Mouse (Mus musculus) limb, embryonic 11.5 days (tissue): Measurements from ENCODE around the gene Rab23. TPM values are rescaled to one million over a fixed set of nuclear protein-coding genes. Genes with fewer than 3 reads are reported as not detected.

Experiments used
- ATAC-seq: fragments of 200-750 bp; cut with Nextera tagmentation; 2 replicates; pipeline ENCODE4 v1.8.0; 2017; ENCODE audit warnings: low read depth; ENCODE audit not compliant: insufficient number of reproducible peaks, low FRiP score, low TSS enrichment
- DNase-seq: peaks from one replicate; pipeline ENCODE4 v3.0.0-alpha.2; 2015; ENCODE audit warnings: low spot score
- H3K27ac ChIP-seq: fragments of 300-500 bp; sonication (generic); replicated peaks from 2 replicates; pipeline ENCODE4 v1.5.1; 2014; ENCODE audit warnings: low read depth, mild to moderate bottlenecking, low read length
- H3K27me3 ChIP-seq: fragments of 300-500 bp; sonication (generic); 2 replicates; pipeline ENCODE4 v1.6.1; 2014; ENCODE audit warnings: mild to moderate bottlenecking, low read length, mixed read lengths; ENCODE audit not compliant: control insufficient read depth, insufficient read depth
- H3K36me3 ChIP-seq: fragments of 300-500 bp; sonication (generic); 2 replicates; pipeline ENCODE4 v1.6.1; 2014; ENCODE audit warnings: mild to moderate bottlenecking, low read length, moderate library complexity, mixed read lengths; ENCODE audit not compliant: control insufficient read depth, insufficient read depth
- H3K4me1 ChIP-seq: fragments of 300-500 bp; sonication (generic); 2 replicates; pipeline ENCODE4 v1.6.1; 2014; ENCODE audit warnings: low read length, mixed read lengths; ENCODE audit not compliant: control insufficient read depth, insufficient read depth
- H3K4me2 ChIP-seq: fragments of 300-500 bp; sonication (generic); 2 replicates; pipeline ENCODE4 v1.6.1; 2014; ENCODE audit warnings: low read depth, mild to moderate bottlenecking, moderate library complexity; ENCODE audit not compliant: severe bottlenecking
- H3K4me3 ChIP-seq: fragments of 300-500 bp; sonication (generic); 2 replicates; pipeline ENCODE4 v1.5.1; 2014; ENCODE audit warnings: low read depth, low read length
- H3K9ac ChIP-seq: fragments of 300-500 bp; sonication (generic); 2 replicates; pipeline ENCODE4 v1.6.1; 2014; ENCODE audit warnings: mild to moderate bottlenecking, low read length
- H3K9me3 ChIP-seq: fragments of 300-500 bp; sonication (generic); 2 replicates; pipeline ENCODE4 v1.6.1; 2016; ENCODE audit warnings: low read length; ENCODE audit not compliant: control insufficient read depth
- WGBS: fragments of 180-500 bp; shearing (Covaris S2); extraction: QIAGEN DNeasy Blood & Tissue Kit; methylation state at CpG from one replicate; pipeline ENCODE4 v1.1.7; 2014; 5-methylcytosine and 5-hydroxymethylcytosine counted together
- polyA plus RNA-seq: library from polyadenylated mRNA; unstranded; fragments of >200 nt; fragmentation: Nextera tagmentation; extraction: Ambion mirVana; gene quantifications from 2 replicates; pipeline ENCODE4 v1.2.1, GENCODE M21; 2014

Rab23 gene
- polyA plus RNA-seq, 1 experiment from 2014 or later: 35.6 TPM

DNA sequence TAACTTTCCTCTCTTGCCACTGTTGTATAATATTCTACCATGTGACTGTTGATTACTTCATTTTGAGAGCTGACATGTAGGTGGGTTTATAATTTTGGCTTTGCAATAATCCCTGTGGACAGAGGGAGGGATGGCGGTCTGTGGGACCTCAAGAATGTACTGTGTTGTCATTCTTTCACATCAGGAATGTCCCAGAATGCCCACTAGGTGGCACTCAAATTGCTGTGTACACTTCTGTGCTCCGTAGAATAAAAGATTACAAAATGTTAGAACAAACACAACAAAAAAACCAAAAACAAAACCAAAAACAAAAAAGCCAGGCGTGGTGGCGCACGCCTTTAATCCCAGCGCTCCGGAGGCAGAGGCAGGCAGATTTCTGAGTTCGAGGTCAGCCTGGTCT, 35.2 kb upstream of the Rab23 start:
- no peaks in the 10 kb centered on the region for H3K9me3 ChIP-seq
- ATAC-seq (no peak), DNase-seq (peak; percentile 32)
- H3K27me3 ChIP-seq: no peaks in the 10 kb centered on the region
- no peaks in the 10 kb centered on the region for H3K4me1 ChIP-seq
- H3K27ac ChIP-seq: no peak overlapping the region
- no peak overlapping the region for H3K4me2 ChIP-seq
- H3K4me3 ChIP-seq: no peak overlapping the region
- no peaks in the 10 kb centered on the region for H3K36me3 ChIP-seq
- no peak overlapping the region for H3K9ac ChIP-seq
- 66% methylated on average over 8 of the region's 8 CpGs for WGBS

DNA sequence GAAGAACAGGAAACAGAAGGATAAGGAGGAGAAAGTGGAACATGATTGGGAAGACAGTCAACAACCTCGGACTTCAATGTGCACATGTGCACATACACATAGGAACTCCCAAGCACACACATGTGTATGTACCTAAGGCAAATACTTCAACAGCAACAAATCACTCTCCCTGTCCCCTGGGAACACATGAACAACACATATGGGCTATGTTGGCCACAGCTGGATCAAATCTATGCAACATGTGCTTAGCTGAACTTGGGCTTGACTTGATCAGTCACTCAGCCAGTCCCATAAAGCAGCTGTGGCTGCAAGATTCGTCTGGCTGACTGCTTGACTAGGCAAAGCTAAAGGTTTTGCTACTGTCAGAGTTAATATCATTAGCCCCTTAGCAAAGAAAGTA, 30.9 kb upstream of the Rab23 start:
- WGBS: 43% methylated on average over 2 of the region's 2 CpGs
- no peaks in the 10 kb centered on the region for H3K9me3 ChIP-seq
- no peaks in the 10 kb centered on the region for H3K27me3 ChIP-seq
- H3K36me3 ChIP-seq: no peaks in the 10 kb centered on the region
- no peak overlapping the region for H3K4me2 ChIP-seq
- ATAC-seq (no peak), DNase-seq (peak; percentile 49)
- H3K4me3 ChIP-seq: no peak overlapping the region
- H3K27ac ChIP-seq: no peak overlapping the region
- no peak overlapping the region for H3K9ac ChIP-seq
- no peaks in the 10 kb centered on the region for H3K4me1 ChIP-seq

DNA sequence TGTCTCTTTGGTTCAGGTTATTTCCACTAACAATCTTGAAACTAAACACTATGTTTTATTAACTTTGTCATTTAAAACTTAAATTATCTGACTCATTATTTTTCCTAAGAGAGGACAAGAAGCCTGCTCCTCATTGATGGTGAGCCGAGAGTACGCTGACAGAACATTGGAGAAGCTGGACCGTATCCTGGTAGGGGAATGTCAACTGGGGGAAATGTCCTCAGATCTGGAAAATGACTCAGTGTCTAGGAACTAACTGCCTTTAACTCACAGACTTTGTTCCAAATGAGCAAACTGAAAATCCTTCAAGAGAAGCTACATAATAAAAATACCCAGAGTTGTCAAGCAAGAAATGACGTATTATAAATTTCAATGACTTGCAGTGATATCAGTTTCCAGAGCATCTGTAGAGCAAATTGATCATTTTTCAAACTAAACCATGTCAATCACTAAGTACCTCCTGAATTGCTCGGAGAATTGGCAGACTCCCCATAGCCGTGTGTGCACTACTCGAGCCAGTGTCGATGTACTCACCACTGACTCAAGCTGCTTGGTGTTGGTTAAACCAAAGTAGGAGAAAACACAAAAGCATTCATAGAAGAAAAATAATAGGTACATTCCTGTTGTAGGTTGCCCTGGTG, 30.1 kb upstream of the Rab23 start:
- Histone ChIP-seq H3K27ac (no peak overlapping the region), H3K4me1 (no peaks in the 10 kb centered on the region), H3K27me3 (no peaks in the 10 kb centered on the region), H3K9ac (no peak overlapping the region), H3K4me3 (no peak overlapping the region), H3K4me2 (no peak overlapping the region), H3K36me3 (no peaks in the 10 kb centered on the region), H3K9me3 (no peaks in the 10 kb centered on the region)
- DNase-seq (no peak), ATAC-seq (no peak)
- 88% methylated on average over 8 of the region's 8 CpGs for WGBS

DNA sequence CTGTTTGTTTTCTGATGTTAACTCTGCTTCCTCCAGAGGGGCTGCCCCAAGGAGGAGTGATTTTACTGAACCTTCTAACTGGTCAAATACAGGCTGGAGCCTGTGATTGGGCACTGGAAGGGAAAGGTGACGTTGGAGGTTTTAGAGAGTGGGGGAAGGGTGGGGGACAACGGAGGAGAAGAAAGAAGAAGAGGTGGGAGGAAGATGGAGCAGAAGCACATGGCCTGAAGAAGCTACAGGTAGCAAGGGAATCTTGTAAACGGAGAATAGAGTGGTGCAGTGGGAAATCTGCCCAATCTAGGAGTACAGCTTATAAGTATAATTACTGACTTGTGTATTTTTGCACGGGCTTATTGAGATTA, 29.6 kb upstream of the Rab23 start:
- no peaks in the 10 kb centered on the region for H3K4me1 ChIP-seq
- no peak for DNase-seq
- no peak overlapping the region for H3K4me3 ChIP-seq
- no peak for ATAC-seq
- H3K9ac ChIP-seq: no peak overlapping the region
- 46% methylated on average over 4 of the region's 4 CpGs for WGBS
- H3K4me2 ChIP-seq: no peak overlapping the region
- H3K9me3 ChIP-seq: no peaks in the 10 kb centered on the region
- no peaks in the 10 kb centered on the region for H3K36me3 ChIP-seq
- H3K27me3 ChIP-seq: no peaks in the 10 kb centered on the region
- H3K27ac ChIP-seq: no peak overlapping the region

DNA sequence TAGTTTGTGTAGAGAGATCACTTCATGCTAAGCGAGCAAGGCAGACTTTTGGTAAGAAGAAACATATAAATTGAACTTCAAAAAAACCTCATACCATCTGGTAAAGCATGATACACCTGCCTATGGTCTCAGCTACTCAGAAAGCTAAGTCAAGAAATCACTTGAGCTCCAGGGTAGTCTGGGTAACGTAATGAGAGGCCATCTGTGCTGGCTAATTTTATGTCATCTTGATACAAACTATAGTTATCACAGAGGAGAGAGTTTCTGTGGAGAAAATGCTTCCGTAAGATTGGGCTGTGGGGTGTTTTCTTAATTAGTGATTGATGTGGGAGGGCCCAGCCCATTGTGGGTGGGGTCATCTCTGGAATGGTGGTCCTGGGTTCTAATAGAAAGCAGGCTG, 25.8 kb upstream of the Rab23 start:
- Histone ChIP-seq H3K4me2 (no peak overlapping the region), H3K36me3 (no peaks in the 10 kb centered on the region), H3K27me3 (no peaks in the 10 kb centered on the region), H3K9me3 (no peaks in the 10 kb centered on the region), H3K9ac (no peak overlapping the region), H3K4me3 (no peak overlapping the region), H3K27ac (no peak overlapping the region), H3K4me1 (no peaks in the 10 kb centered on the region)
- no peak for ATAC-seq
- 78% methylated on average over 3 of the region's 3 CpGs for WGBS
- no peak for DNase-seq

DNA sequence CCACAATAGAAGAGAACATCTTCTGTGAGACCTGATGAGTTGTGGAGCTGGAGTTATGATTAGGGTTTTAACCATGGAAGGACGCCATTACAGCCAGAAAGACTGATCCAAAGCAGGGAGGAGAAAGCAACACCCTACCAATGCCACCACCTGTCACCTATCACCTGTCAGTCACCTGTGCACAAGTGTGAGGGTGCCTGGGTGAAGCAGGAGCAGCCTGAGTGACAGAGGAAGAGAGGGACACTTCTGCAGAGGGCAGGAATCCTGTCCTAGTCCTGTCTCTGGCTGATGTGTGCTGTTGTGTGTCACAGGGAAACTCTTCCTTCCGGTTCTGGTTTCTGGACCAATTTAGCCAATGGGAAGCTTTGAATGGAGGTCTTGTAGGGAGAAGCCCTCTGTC, 23.7 kb upstream of the Rab23 start:
- no peak overlapping the region for H3K4me2 ChIP-seq
- no peak for ATAC-seq

DNA sequence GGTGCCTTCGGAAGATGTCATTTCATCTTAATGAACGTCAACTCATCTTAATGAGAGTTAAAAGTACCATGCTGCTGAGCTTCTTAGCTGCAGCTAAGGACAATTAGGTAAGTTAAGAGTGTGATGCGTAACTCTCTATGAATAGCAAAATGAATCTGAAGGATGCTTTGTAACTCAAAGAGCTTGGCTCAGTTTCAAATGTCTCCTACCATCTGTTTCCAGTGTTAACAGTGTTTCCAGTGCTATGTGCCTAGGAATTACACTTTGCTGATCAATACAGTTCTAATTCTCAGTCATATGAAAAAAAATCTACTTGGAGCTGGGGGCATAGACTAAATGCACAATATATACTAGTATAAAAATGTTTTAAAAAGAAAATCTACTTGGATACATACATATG, 18.4 kb upstream of the Rab23 start:
- Histone ChIP-seq H3K27ac (no peak overlapping the region), H3K9ac (no peak overlapping the region), H3K27me3 (no peaks in the 10 kb centered on the region), H3K4me2 (no peak overlapping the region), H3K4me1 (no peaks in the 10 kb centered on the region), H3K4me3 (no peak overlapping the region), H3K36me3 (no peaks in the 10 kb centered on the region), H3K9me3 (no peaks in the 10 kb centered on the region)
- no peak for DNase-seq
- 91% methylated on average over 3 of the region's 3 CpGs for WGBS
- no peak for ATAC-seq

More for the DNA sequence above, 23.7 kb upstream of the Rab23 start:
- WGBS: 81% methylated on average over 2 of the region's 2 CpGs
- no peak overlapping the region for H3K27ac ChIP-seq
- no peaks in the 10 kb centered on the region for H3K27me3 ChIP-seq
- H3K36me3 ChIP-seq: no peaks in the 10 kb centered on the region
- no peaks in the 10 kb centered on the region for H3K4me1 ChIP-seq
- no peak overlapping the region for H3K4me3 ChIP-seq
- no peaks in the 10 kb centered on the region for H3K9me3 ChIP-seq
- no peak for DNase-seq
- H3K9ac ChIP-seq: no peak overlapping the region

DNA sequence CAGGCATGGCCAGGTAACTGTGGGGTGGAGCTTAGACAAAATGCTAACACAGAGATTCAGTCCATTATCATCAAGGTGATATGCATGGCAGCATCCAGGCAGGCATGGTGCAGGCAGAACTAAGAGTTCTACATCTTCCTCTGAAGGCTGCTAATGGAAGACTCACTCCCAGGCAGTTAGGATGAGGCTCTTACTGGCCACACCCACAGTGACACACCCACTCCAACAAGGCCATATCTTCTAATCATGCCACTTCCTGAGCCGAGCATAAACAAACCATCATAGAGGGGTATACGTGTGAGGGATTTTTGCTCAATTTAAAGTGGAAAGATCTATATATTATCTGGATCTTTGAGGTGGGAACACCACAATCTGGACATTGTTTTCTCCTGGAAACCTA, 10.1 kb upstream of the Rab23 start:
- ATAC-seq: no peak
- 67% methylated on average over 2 of the region's 2 CpGs for WGBS

DNA sequence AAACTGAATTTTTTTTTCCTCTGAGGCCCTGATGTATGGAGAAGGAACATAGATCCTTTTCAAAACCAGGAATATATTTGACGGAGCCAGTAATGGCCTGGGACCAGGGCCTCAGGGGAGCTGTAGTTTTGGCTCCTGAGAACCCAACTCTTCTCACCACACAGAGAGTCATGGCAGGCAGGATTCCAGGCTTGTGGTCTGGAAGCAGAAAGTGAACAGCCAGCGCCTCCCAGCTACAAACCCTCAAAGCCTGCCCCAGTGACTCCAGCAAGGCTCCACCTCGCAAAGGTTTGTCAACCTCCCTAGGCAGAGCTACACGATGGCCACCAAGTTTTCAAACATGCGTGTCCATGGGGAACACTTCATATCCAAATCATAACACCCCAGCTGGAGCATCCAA, 7.7 kb upstream of the Rab23 start:
- no peak for ATAC-seq
- H3K4me3 ChIP-seq: no peak overlapping the region
- H3K27ac ChIP-seq: no peak overlapping the region
- H3K4me2 ChIP-seq: no peak overlapping the region
- no peak for DNase-seq
- no peaks in the 10 kb centered on the region for H3K27me3 ChIP-seq
- H3K4me1 ChIP-seq: no peaks in the 10 kb centered on the region
- H3K36me3 ChIP-seq: no peaks in the 10 kb centered on the region
- 85% methylated on average over 5 of the region's 5 CpGs for WGBS
- no peak overlapping the region for H3K9ac ChIP-seq
- H3K9me3 ChIP-seq: no peaks in the 10 kb centered on the region

More for the DNA sequence above, 10.1 kb upstream of the Rab23 start:
- Histone ChIP-seq H3K27me3 (no peaks in the 10 kb centered on the region), H3K4me2 (no peak overlapping the region), H3K36me3 (no peaks in the 10 kb centered on the region), H3K9me3 (no peaks in the 10 kb centered on the region), H3K4me1 (no peaks in the 10 kb centered on the region), H3K27ac (no peak overlapping the region), H3K4me3 (no peak overlapping the region), H3K9ac (no peak overlapping the region)
- no peak for DNase-seq
